Mouse (Mus musculus) embryo, embryonic 11 days (tissue): ENCODE results near the gene Srbd1.
A peak's percentile ranks its signal among the peaks of the same experiment; 100 is the strongest.

Experiments
- DNase-seq: peaks from one replicate; pipeline ENCODE4 v3.0.0-alpha.2; 2015

The Srbd1 gene

GRCm38 (mm10) chr17:86032113-86032714, 112.8 kb downstream of the Srbd1 start:
- DNase-seq: peak; percentile 74

- DNase-seq: peak; percentile 28
Observed at GRCm38 (mm10) chr17:86030016-86030415, 115.0 kb downstream of the Srbd1 start.

- no peak for DNase-seq
Observed at GRCm38 (mm10) chr17:86029175-86029574, 115.8 kb downstream of the Srbd1 start.

- DNase-seq: no peak
Observed at GRCm38 (mm10) chr17:86027577-86028199, 117.3 kb downstream of the Srbd1 start.

GRCm38 (mm10) chr17:86024589-86024988, 120.4 kb downstream of the Srbd1 start:
- DNase-seq: no peak

- no peak for DNase-seq
Observed at GRCm38 (mm10) chr17:86022366-86022765, 122.6 kb downstream of the Srbd1 start.

- no peak for DNase-seq
Observed at GRCm38 (mm10) chr17:86021815-86022214, 123.2 kb downstream of the Srbd1 start.

- no peak for DNase-seq
Observed at GRCm38 (mm10) chr17:86021231-86021630, 123.7 kb downstream of the Srbd1 start.

GRCm38 (mm10) chr17:86019793-86020192, 125.2 kb downstream of the Srbd1 start:
- DNase-seq: no peak

- DNase-seq: no peak
Observed at GRCm38 (mm10) chr17:86014246-86014645, 130.7 kb downstream of the Srbd1 start.

GRCm38 (mm10) chr17:86012576-86012975, 132.4 kb downstream of the Srbd1 start:
- DNase-seq: no peak

- DNase-seq: no peak
Observed at GRCm38 (mm10) chr17:86011849-86012248, 133.1 kb downstream of the Srbd1 start.

- peak; percentile 20 for DNase-seq
Observed at GRCm38 (mm10) chr17:86008401-86008800, 136.6 kb downstream of the Srbd1 start.

- no peak for DNase-seq
Observed at GRCm38 (mm10) chr17:86002113-86002512, 142.9 kb downstream of the Srbd1 start.

GRCm38 (mm10) chr17:86001667-86002066, 143.3 kb downstream of the Srbd1 start:
- DNase-seq: no peak

GRCm38 (mm10) chr17:85995727-85996126, 149.2 kb downstream of the Srbd1 start:
- DNase-seq: no peak

GRCm38 (mm10) chr17:85995086-85995485, 149.9 kb downstream of the Srbd1 start:
- DNase-seq: no peak

- peak; percentile 9 for DNase-seq
Observed at GRCm38 (mm10) chr17:85989058-85989769, 155.8 kb downstream of the Srbd1 start.

- no peak for DNase-seq
Observed at GRCm38 (mm10) chr17:85987531-85987930, 157.4 kb downstream of the Srbd1 start.

- no peak for DNase-seq
Observed at GRCm38 (mm10) chr17:85986624-85987023, 158.4 kb downstream of the Srbd1 start.

GRCm38 (mm10) chr17:85986181-85986580, 158.8 kb downstream of the Srbd1 start:
- DNase-seq: no peak

- DNase-seq: no peak
Observed at GRCm38 (mm10) chr17:85985131-85985530, 159.8 kb downstream of the Srbd1 start.

GRCm38 (mm10) chr17:85982271-85982670, 162.7 kb downstream of the Srbd1 start:
- no peak for DNase-seq

GRCm38 (mm10) chr17:85981869-85982268, 163.1 kb downstream of the Srbd1 start:
- DNase-seq: no peak
